Mouse (Mus musculus) stomach, embryonic 15.5 days (tissue): ENCODE data around the gene Zfp952. TPM values are rescaled to one million over a fixed set of nuclear protein-coding genes. Genes with fewer than 3 reads are reported as not detected.

Experiments used
- ATAC-seq: fragments of 200-750 bp; cut with Nextera tagmentation; 2 replicates; pipeline ENCODE4 v1.8.0; 2017; ENCODE audit warnings: low read depth, moderate number of reproducible peaks, moderate TSS enrichment; ENCODE audit not compliant: insufficient read depth, low FRiP score
- H3K27ac ChIP-seq: fragments of 300-500 bp; sonication (generic); 2 replicates; pipeline ENCODE4 v1.5.1; 2015; ENCODE audit warnings: mild to moderate bottlenecking, inconsistent platforms
- H3K27me3 ChIP-seq: fragments of 300-500 bp; sonication (generic); replicated peaks from 2 replicates; pipeline ENCODE4 v1.6.1; 2015; ENCODE audit warnings: inconsistent platforms
- H3K36me3 ChIP-seq: fragments of 300-500 bp; sonication (generic); 2 replicates; pipeline ENCODE4 v1.6.1; 2015; ENCODE audit warnings: inconsistent platforms
- H3K4me1 ChIP-seq: fragments of 300-500 bp; sonication (generic); 2 replicates; pipeline ENCODE4 v1.6.1; 2015; ENCODE audit warnings: inconsistent platforms
- H3K4me2 ChIP-seq: fragments of 300-500 bp; sonication (generic); 2 replicates; pipeline ENCODE4 v1.6.1; 2015; ENCODE audit warnings: mild to moderate bottlenecking, inconsistent platforms
- H3K4me3 ChIP-seq: fragments of 300-500 bp; sonication (generic); replicated peaks from 2 replicates; pipeline ENCODE4 v1.5.1; 2015; ENCODE audit warnings: inconsistent platforms
- H3K9ac ChIP-seq: fragments of 300-500 bp; sonication (generic); 2 replicates; pipeline ENCODE4 v1.6.1; 2015; ENCODE audit warnings: inconsistent platforms
- H3K9me3 ChIP-seq: fragments of 300-500 bp; sonication (generic); 2 replicates; pipeline ENCODE4 v1.6.1; 2016; ENCODE audit warnings: inconsistent platforms
- WGBS: fragments of 180-500 bp; shearing (Covaris S2); methylation state at CpG from one replicate; pipeline ENCODE4 v1.1.7; 2015; 5-methylcytosine and 5-hydroxymethylcytosine counted together
- polyA plus RNA-seq: library from polyadenylated mRNA; unstranded; fragments of >200 nt; fragmentation: Nextera tagmentation; extraction: Ambion mirVana; gene quantifications from 2 replicates; pipeline ENCODE4 v1.2.1, GENCODE M21; 2015

Gene Zfp952
- polyA plus RNA-seq = 10.9 and 11.3 TPM in 2 replicates

DNA sequence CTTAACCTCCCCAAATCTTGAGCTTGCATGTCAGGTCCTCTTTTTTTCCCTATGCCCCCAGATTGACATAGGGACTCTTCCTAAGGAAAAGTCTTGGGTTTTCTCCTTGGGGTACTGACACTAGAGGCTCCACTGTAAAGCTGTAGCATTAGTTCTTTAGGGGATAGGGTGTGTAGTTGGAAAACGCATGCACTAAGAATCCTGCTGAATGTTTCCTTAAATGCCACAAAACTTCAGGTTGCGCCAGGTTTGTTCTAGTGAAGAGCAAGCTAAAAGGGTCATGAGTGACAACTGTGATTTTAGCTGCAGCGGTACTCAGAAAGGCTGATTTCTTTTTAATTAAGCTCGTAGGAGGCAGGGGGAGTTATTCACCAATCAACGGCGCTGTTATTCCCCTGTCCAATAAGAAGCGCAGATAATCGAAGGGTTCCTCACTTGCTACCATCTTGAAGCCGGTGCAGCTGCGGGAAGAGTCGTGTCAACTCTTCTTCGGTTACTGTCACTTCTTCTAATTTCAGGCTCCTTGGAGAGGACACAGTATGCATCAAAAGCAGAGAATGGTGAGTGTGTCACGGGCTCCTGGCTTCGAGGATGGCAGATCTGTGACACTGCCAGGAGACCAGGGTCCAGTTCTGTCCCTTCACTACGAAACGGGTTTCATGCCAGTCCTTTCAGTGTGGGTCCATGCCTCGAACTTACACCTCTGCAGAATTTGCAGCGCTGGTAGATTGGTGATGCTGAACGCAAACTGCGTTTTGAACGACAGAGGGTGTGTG is at the start of gene Zfp952:
Gene Zfp952, plus strand, starts transcription at position 431 of the 776 bp plus-strand sequence.
- Histone ChIP-seq H3K27me3 (no peaks in the 10 kb centered on the region), H3K9ac (peak within 1 kb of the TSS; percentile 75), H3K36me3 (peaks cover 4% of the 10 kb centered on the region; the same call in 1 of the 2 replicates), H3K4me3 (peak within 1 kb of the TSS; percentile 79), H3K9me3 (no peaks in the 10 kb centered on the region), H3K4me1 (peaks cover 4% of the 10 kb centered on the region; the same call in 1 of the 2 replicates), H3K27ac (peak within 1 kb of the TSS; percentile 62), H3K4me2 (peak within 1 kb of the TSS; percentile 72)
- peak; percentile 91 for ATAC-seq
- WGBS = under 1% methylated on average over 21 of the region's 21 CpGs

GRCm38 (mm10) chr17:32943661-32944060 is 49.3 kb upstream of the Zfp952 start:
- H3K4me2 ChIP-seq = no peak overlapping the region
- WGBS = 88% methylated on average over 3 of the region's 3 CpGs
- no peak overlapping the region for H3K27ac ChIP-seq
- peaks cover 13% of the 10 kb centered on the region for H3K4me1 ChIP-seq
- no peak overlapping the region for H3K9ac ChIP-seq
- no peak for ATAC-seq
- no peaks in the 10 kb centered on the region for H3K27me3 ChIP-seq
- H3K9me3 ChIP-seq = no peaks in the 10 kb centered on the region
- no peaks in the 10 kb centered on the region for H3K36me3 ChIP-seq
- H3K4me3 ChIP-seq = no peak overlapping the region

DNA sequence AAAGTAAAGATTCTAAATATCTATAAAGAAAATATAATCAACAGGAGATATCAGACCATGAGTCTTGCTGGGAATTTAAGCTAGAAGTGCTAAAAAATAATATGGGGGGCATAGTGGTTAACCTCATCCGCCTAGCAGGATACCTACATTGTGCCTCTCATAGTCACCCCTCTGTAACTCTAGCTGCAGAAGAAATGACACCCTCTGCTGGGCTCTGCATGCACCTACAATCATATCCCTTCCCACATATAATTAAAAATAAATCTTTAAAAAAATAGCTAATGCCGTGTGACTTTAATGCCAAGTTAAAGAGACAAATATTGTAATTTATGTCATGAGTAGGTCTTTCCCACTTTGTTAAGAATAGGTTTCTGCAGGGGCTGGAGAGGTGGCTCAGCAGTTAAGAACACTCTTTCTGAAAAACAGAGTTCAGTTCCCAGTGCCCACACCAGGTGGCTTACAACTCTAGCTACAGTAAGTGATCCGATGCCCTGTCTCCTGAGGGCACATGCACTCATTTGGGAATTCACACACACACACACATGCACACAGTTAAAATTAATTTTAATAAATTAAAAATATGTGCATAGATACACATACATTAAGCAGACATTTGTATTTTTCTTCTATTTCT is 48.4 kb upstream of the Zfp952 start:
- H3K4me2 ChIP-seq = no peak overlapping the region
- no peaks in the 10 kb centered on the region for H3K36me3 ChIP-seq
- no peaks in the 10 kb centered on the region for H3K27me3 ChIP-seq
- ATAC-seq = no peak
- H3K4me1 ChIP-seq = peaks cover 13% of the 10 kb centered on the region
- 62% methylated on average over 3 of the region's 3 CpGs for WGBS
- H3K27ac ChIP-seq = no peak overlapping the region
- no peak overlapping the region for H3K4me3 ChIP-seq
- H3K9me3 ChIP-seq = no peaks in the 10 kb centered on the region
- H3K9ac ChIP-seq = no peak overlapping the region

DNA sequence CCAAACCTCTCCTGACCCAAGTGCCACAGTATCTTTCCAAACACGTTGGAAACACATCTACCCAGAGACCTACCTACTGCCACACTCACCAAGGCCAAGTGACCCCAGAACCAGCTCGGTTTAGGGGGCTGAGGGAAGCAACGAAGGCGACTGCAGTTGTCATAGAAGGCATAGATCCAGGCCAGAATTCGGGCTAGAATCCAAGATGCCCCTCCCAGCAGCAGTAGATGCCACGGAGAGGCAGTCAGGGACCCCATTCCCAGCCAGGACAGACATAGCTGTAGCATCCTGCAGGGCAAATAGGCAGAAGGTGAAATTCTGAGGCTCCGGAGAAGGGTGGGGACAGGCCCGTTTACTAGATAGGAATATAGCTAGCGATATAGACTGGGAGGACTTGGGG is 46.2 kb upstream of the Zfp952 start:
- 48% methylated on average over 9 of the region's 9 CpGs for WGBS
- no peaks in the 10 kb centered on the region for H3K27me3 ChIP-seq
- H3K27ac ChIP-seq = peak overlapping the region; percentile 84
- peak overlapping the region; percentile 85 for H3K4me2 ChIP-seq
- no peak for ATAC-seq
- no peaks in the 10 kb centered on the region for H3K9me3 ChIP-seq
- peak overlapping the region; percentile 57; the same call in 1 of the 2 replicates for H3K9ac ChIP-seq
- peak overlapping the region; percentile 60 for H3K4me3 ChIP-seq
- peaks cover 13% of the 10 kb centered on the region for H3K4me1 ChIP-seq
- no peaks in the 10 kb centered on the region for H3K36me3 ChIP-seq

DNA sequence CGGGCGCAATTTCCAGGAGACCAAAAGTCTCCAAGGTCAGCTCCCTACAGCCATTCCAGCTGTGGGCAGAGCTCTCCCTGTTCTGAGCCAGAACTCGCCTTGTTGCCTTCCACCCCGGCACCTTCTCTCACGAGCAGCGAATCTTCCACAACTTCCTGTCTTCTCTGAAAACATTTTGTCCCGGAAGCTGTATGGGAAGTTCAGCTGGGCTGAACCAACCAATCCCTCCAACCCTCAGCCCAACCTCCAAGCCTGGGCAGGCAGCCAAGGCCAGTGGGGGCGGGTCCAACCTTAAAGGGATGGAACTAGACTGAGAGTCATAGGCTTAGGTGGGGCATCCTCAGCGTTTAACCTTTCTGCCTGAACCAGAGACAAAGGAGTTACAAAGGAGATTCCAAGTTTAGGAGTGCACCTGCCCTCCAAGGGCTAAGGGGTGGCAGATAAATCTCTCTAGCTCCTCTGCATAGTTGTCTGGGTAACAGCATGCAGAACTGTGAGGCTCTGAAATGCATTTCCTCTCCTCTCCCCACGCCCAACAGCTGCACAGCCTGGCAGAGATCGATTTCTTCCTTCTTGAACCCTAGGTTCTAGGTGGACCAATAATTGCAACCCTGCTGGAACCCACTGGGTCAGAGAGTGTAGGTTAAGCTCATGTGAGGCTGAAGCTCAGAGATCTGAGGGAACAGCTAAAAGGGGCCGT is 45.6 kb upstream of the Zfp952 start, which contains the start of gene Cyp4f13:
Gene Cyp4f13, minus strand, starts transcription at position 188 of the 700 bp plus-strand sequence.
- Histone ChIP-seq H3K9ac (peak within 1 kb of the TSS; percentile 57; the same call in 1 of the 2 replicates), H3K27me3 (no peaks in the 10 kb centered on the region), H3K9me3 (no peaks in the 10 kb centered on the region), H3K27ac (peak within 1 kb of the TSS; percentile 84), H3K4me3 (peak within 1 kb of the TSS; percentile 60), H3K36me3 (no peaks in the 10 kb centered on the region), H3K4me2 (peak within 1 kb of the TSS; percentile 85), H3K4me1 (peaks cover 13% of the 10 kb centered on the region)
- WGBS = 15% methylated on average over 12 of the region's 12 CpGs
- peak; percentile 97 for ATAC-seq

GRCm38 (mm10) chr17:32950136-32950535 is 42.8 kb upstream of the Zfp952 start:
- no peak overlapping the region for H3K9ac ChIP-seq
- H3K4me3 ChIP-seq = no peak overlapping the region
- 82% methylated on average over 3 of the region's 3 CpGs for WGBS
- H3K4me2 ChIP-seq = no peak overlapping the region
- no peak for ATAC-seq
- H3K36me3 ChIP-seq = no peaks in the 10 kb centered on the region
- no peak overlapping the region for H3K27ac ChIP-seq
- H3K27me3 ChIP-seq = no peaks in the 10 kb centered on the region
- no peaks in the 10 kb centered on the region for H3K9me3 ChIP-seq
- peaks cover 13% of the 10 kb centered on the region for H3K4me1 ChIP-seq

GRCm38 (mm10) chr17:32951006-32951405 is 41.9 kb upstream of the Zfp952 start:
- Histone ChIP-seq H3K27ac (no peak overlapping the region), H3K27me3 (no peaks in the 10 kb centered on the region), H3K4me3 (no peak overlapping the region), H3K9ac (no peak overlapping the region), H3K4me2 (no peak overlapping the region), H3K4me1 (peaks cover 13% of the 10 kb centered on the region), H3K36me3 (no peaks in the 10 kb centered on the region), H3K9me3 (no peaks in the 10 kb centered on the region)
- WGBS = 75% methylated on average over 11 of the region's 11 CpGs
- no peak for ATAC-seq

GRCm38 (mm10) chr17:32951441-32951840 is 41.5 kb upstream of the Zfp952 start:
- Histone ChIP-seq H3K36me3 (no peaks in the 10 kb centered on the region), H3K4me3 (no peak overlapping the region), H3K27me3 (no peaks in the 10 kb centered on the region), H3K4me1 (peaks cover 10% of the 10 kb centered on the region), H3K9ac (no peak overlapping the region), H3K27ac (no peak overlapping the region), H3K9me3 (no peaks in the 10 kb centered on the region), H3K4me2 (0 out of 2 replicates have a peak overlapping the region, but pooled peaks have one; percentile 3)
- no peak for ATAC-seq
- 21% methylated on average over 16 of the region's 16 CpGs for WGBS

- peaks cover 10% of the 10 kb centered on the region for H3K4me1 ChIP-seq
- H3K4me3 ChIP-seq = peak overlapping the region; percentile 91
- WGBS = 0% methylated on average over 14 of the region's 14 CpGs
- no peaks in the 10 kb centered on the region for H3K27me3 ChIP-seq
- H3K9ac ChIP-seq = peak overlapping the region; percentile 65
- H3K9me3 ChIP-seq = no peaks in the 10 kb centered on the region
- H3K27ac ChIP-seq = peak overlapping the region; percentile 96; the same call in 1 of the 2 replicates
- ATAC-seq = peak; percentile 21; the same call in 1 of the 2 replicates
- no peaks in the 10 kb centered on the region for H3K36me3 ChIP-seq
- peak overlapping the region; percentile 79 for H3K4me2 ChIP-seq
Measured at GRCm38 (mm10) chr17:32965253-32965622, 27.7 kb upstream of the Zfp952 start.

DNA sequence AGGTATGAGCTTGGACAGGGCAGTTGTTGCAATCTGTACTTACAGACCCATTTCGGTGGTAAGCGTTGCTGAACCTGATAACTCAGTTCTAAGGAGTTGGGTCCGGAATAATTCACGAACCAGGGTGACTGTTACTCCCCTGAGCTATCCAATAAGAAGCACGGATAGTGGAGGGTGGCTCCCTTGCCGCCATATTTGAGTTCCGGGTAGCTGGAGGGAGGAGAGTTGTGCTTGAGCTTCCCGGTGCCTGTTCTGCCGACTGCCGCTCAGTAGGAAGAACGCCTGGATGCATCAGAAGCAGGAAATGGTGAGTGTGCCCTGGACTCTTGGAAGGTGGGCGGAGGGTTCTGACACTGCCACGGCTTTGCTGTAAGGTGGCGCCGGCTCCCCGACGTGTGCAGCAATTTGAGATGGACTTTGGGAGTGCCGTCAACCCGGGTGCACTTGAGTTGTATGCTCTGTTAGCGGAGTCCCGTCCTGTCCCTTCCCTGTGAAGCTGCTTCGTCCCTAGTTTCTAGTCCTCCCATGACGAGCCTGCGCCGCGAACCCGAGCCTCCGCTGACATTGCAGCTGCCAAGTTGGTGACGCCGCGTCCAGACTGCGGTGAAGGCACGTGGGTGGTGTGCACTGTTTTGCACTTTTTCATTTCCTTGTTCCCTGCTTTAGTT is 27.2 kb upstream of the Zfp952 start, which contains the start of gene Zfp472:
Gene Zfp472, plus strand, starts transcription at position 192 of the 668 bp plus-strand sequence.
- peak within 1 kb of the TSS; percentile 96 for H3K27ac ChIP-seq
- H3K27me3 ChIP-seq = no peaks in the 10 kb centered on the region
- no peaks in the 10 kb centered on the region for H3K9me3 ChIP-seq
- WGBS = under 1% methylated on average over 33 of the region's 33 CpGs
- H3K4me3 ChIP-seq = peak within 1 kb of the TSS; percentile 91
- H3K9ac ChIP-seq = peak within 1 kb of the TSS; percentile 65
- H3K36me3 ChIP-seq = no peaks in the 10 kb centered on the region
- peak; percentile 99 for ATAC-seq
- H3K4me1 ChIP-seq = peaks cover 10% of the 10 kb centered on the region
- peak within 1 kb of the TSS; percentile 79 for H3K4me2 ChIP-seq

GRCm38 (mm10) chr17:32981361-32981760 is 11.6 kb upstream of the Zfp952 start:
- Histone ChIP-seq H3K9ac (no peak overlapping the region), H3K9me3 (no peaks in the 10 kb centered on the region), H3K4me3 (no peak overlapping the region), H3K27ac (no peak overlapping the region), H3K4me1 (no peaks in the 10 kb centered on the region), H3K27me3 (no peaks in the 10 kb centered on the region), H3K4me2 (no peak overlapping the region), H3K36me3 (peaks cover 28% of the 10 kb centered on the region)
- WGBS = 72% methylated on average over 4 of the region's 4 CpGs
- ATAC-seq = no peak
